Mouse (Mus musculus) liver, adult 2 months (tissue): Measurements from ENCODE around the gene Gm3854.

Experiments used
- CTCF ChIP-seq: fragments of 200-500 bp; IDR thresholded peaks from 2 replicates; pipeline ENCODE4 v1.5.1; 2011; ENCODE audit warnings: low read depth, low read length, control low read depth
- POLR2A ChIP-seq: fragments of 200-500 bp; IDR thresholded peaks from 2 replicates; pipeline ENCODE4 v1.6.1; 2011; ENCODE audit warnings: low read length, control low read depth; ENCODE audit not compliant: insufficient read depth; ENCODE audit errors: extremely low read depth

DNA sequence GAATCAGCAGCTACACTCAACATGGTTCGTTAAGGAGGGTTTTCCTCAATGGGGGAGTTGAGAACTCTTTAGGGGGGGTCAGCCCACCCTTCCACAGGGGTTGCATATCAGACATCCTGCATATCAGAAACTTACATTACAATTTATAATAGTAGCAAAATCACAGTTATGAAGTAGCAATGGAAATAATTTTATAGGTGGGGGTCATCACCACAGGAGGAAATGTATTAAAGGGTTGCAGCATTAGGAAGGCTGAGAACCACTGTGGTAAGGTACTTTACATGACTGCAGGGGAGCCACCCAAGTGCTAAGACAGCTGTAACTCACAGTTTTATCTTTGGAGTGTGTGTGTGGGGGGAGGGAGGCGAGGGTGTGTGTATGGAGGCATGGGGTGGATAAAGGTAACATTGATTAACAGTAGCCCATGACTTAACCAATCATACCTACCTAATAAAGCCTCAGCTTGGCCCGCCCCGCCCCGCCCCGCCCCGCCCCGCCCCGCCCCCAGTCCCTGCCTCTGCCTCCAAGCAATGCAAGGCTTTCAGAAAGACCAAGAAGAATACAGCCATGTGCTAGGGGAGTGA is 17.0 kb downstream of the Gm3854 start:
- no peak for TF ChIP-seq CTCF
- TF ChIP-seq POLR2A = no peak
